Mouse (Mus musculus) stomach, embryonic 15.5 days (tissue): ENCODE measurements around the gene Eef2. TPM values are rescaled to one million over a fixed set of nuclear protein-coding genes. Genes with fewer than 3 reads are reported as not detected.
A peak's percentile ranks its signal among the peaks of the same experiment; 100 is the strongest.
"Not testable (repeated sequence)": the region's sequence is repeated elsewhere in the genome, so short reads cannot be mapped to it uniquely, and the experiment has no call there.

Source experiments
- ATAC-seq: fragments of 200-750 bp; cut with Nextera tagmentation; 2 replicates; pipeline ENCODE4 v1.8.0; 2017; ENCODE audit warnings: low read depth, moderate number of reproducible peaks, moderate TSS enrichment; ENCODE audit not compliant: insufficient read depth, low FRiP score
- H3K27ac ChIP-seq: fragments of 300-500 bp; sonication (generic); 2 replicates; pipeline ENCODE4 v1.5.1; 2015; ENCODE audit warnings: mild to moderate bottlenecking, inconsistent platforms
- H3K27me3 ChIP-seq: fragments of 300-500 bp; sonication (generic); replicated peaks from 2 replicates; pipeline ENCODE4 v1.6.1; 2015; ENCODE audit warnings: inconsistent platforms
- H3K36me3 ChIP-seq: fragments of 300-500 bp; sonication (generic); 2 replicates; pipeline ENCODE4 v1.6.1; 2015; ENCODE audit warnings: inconsistent platforms
- H3K4me1 ChIP-seq: fragments of 300-500 bp; sonication (generic); 2 replicates; pipeline ENCODE4 v1.6.1; 2015; ENCODE audit warnings: inconsistent platforms
- H3K4me2 ChIP-seq: fragments of 300-500 bp; sonication (generic); 2 replicates; pipeline ENCODE4 v1.6.1; 2015; ENCODE audit warnings: mild to moderate bottlenecking, inconsistent platforms
- H3K4me3 ChIP-seq: fragments of 300-500 bp; sonication (generic); replicated peaks from 2 replicates; pipeline ENCODE4 v1.5.1; 2015; ENCODE audit warnings: inconsistent platforms
- H3K9ac ChIP-seq: fragments of 300-500 bp; sonication (generic); 2 replicates; pipeline ENCODE4 v1.6.1; 2015; ENCODE audit warnings: inconsistent platforms
- H3K9me3 ChIP-seq: fragments of 300-500 bp; sonication (generic); 2 replicates; pipeline ENCODE4 v1.6.1; 2016; ENCODE audit warnings: inconsistent platforms
- WGBS: fragments of 180-500 bp; shearing (Covaris S2); methylation state at CpG from one replicate; pipeline ENCODE4 v1.1.7; 2015; 5-methylcytosine and 5-hydroxymethylcytosine counted together
- polyA plus RNA-seq: library from polyadenylated mRNA; unstranded; fragments of >200 nt; fragmentation: Nextera tagmentation; extraction: Ambion mirVana; gene quantifications from 2 replicates; pipeline ENCODE4 v1.2.1, GENCODE M21; 2015

Eef2 gene
- polyA plus RNA-seq, 1 experiment from 2014 or later, result 517 TPM

GRCm38 (mm10) chr10:81216810-81217209, 40.4 kb downstream of the Eef2 start:
- ATAC-seq, result no peak
- no peak overlapping the region for H3K4me3 ChIP-seq
- no peaks in the 10 kb centered on the region for H3K36me3 ChIP-seq
- H3K9me3 ChIP-seq, result no peaks in the 10 kb centered on the region
- WGBS, result 85% methylated on average over 6 of the region's 6 CpGs
- no peak overlapping the region for H3K9ac ChIP-seq
- no peaks in the 10 kb centered on the region for H3K27me3 ChIP-seq
- H3K27ac ChIP-seq, result no peak overlapping the region
- no peak overlapping the region for H3K4me2 ChIP-seq
- H3K4me1 ChIP-seq, result no peaks in the 10 kb centered on the region

- H3K4me2 ChIP-seq, H3K36me3 ChIP-seq, H3K9me3 ChIP-seq, H3K4me1 ChIP-seq, H3K27ac ChIP-seq, ATAC-seq, H3K4me3 ChIP-seq, H3K9ac ChIP-seq, H3K27me3 ChIP-seq: not testable (repeated sequence)
- WGBS, result 7% methylated on average over 1 of the region's 1 CpGs
Measured at GRCm38 (mm10) chr10:81217267-81217666, 40.8 kb downstream of the Eef2 start.

- 35% methylated on average over 7 of the region's 7 CpGs for WGBS
- Histone ChIP-seq H3K4me3 (no peak overlapping the region), H3K36me3 (no peaks in the 10 kb centered on the region), H3K27me3 (no peaks in the 10 kb centered on the region), H3K9ac (no peak overlapping the region), H3K4me2 (no peak overlapping the region), H3K4me1 (no peaks in the 10 kb centered on the region), H3K9me3 (no peaks in the 10 kb centered on the region), H3K27ac (no peak overlapping the region)
- no peak for ATAC-seq
Measured at GRCm38 (mm10) chr10:81217964-81218363, 41.5 kb downstream of the Eef2 start.

- no peak overlapping the region for H3K4me3 ChIP-seq
- no peaks in the 10 kb centered on the region for H3K36me3 ChIP-seq
- no peaks in the 10 kb centered on the region for H3K4me1 ChIP-seq
- H3K27me3 ChIP-seq, result no peaks in the 10 kb centered on the region
- H3K27ac ChIP-seq, result no peak overlapping the region
- no peak overlapping the region for H3K9ac ChIP-seq
- WGBS, result 78% methylated on average over 5 of the region's 5 CpGs
- ATAC-seq, result peak; percentile 71; the same call in 1 of the 2 replicates
- no peak overlapping the region for H3K4me2 ChIP-seq
- no peaks in the 10 kb centered on the region for H3K9me3 ChIP-seq
Measured at GRCm38 (mm10) chr10:81221402-81222015, 45.1 kb downstream of the Eef2 start.

- H3K4me3 ChIP-seq, H3K9me3 ChIP-seq, H3K27me3 ChIP-seq, H3K27ac ChIP-seq, H3K4me2 ChIP-seq, H3K36me3 ChIP-seq, H3K4me1 ChIP-seq, H3K9ac ChIP-seq, ATAC-seq: not testable (repeated sequence)
- whole genome bisulfite sequencing, result 52% methylated on average over 2 of the region's 2 CpGs
Measured at GRCm38 (mm10) chr10:81223731-81224130, 47.3 kb downstream of the Eef2 start.

- H3K4me3 ChIP-seq, result 0 out of 2 replicates have a peak overlapping the region, but pooled peaks have one; percentile 11
- 13% methylated on average over 20 of the region's 20 CpGs for WGBS
- H3K9me3 ChIP-seq, result no peaks in the 10 kb centered on the region
- H3K4me2 ChIP-seq, result 0 out of 2 replicates have a peak overlapping the region, but pooled peaks have one; percentile 2
- no peak overlapping the region for H3K9ac ChIP-seq
- no peak for ATAC-seq
- peaks cover 31% of the 10 kb centered on the region for H3K27me3 ChIP-seq
- H3K36me3 ChIP-seq, result no peaks in the 10 kb centered on the region
- peaks cover 10% of the 10 kb centered on the region for H3K4me1 ChIP-seq
- no peak overlapping the region for H3K27ac ChIP-seq
Measured at GRCm38 (mm10) chr10:81229735-81230437, 53.5 kb downstream of the Eef2 start.

GRCm38 (mm10) chr10:81230438-81231332, 54.3 kb downstream of the Eef2 start, which contains the start of gene Atcay:
Gene Atcay, minus strand, starts transcription at chr10:81230833.
- WGBS, result 12% methylated on average over 27 of the region's 27 CpGs
- Histone ChIP-seq H3K36me3 (no peaks in the 10 kb centered on the region), H3K9me3 (no peaks in the 10 kb centered on the region), H3K4me3 (0 out of 2 replicates have a peak within 1 kb of the TSS, but pooled peaks have one; percentile 11), H3K27ac (no peak within 1 kb of the TSS), H3K27me3 (peaks cover 31% of the 10 kb centered on the region), H3K9ac (no peak within 1 kb of the TSS), H3K4me1 (peaks cover 10% of the 10 kb centered on the region), H3K4me2 (peak within 1 kb of the TSS; percentile 35)
- ATAC-seq, result no peak

GRCm38 (mm10) chr10:81231436-81231835, 55.0 kb downstream of the Eef2 start:
- Histone ChIP-seq H3K36me3 (no peaks in the 10 kb centered on the region), H3K27me3 (peaks cover 31% of the 10 kb centered on the region), H3K4me2 (no peak overlapping the region), H3K27ac (no peak overlapping the region), H3K9ac (no peak overlapping the region), H3K4me3 (no peak overlapping the region), H3K9me3 (no peaks in the 10 kb centered on the region), H3K4me1 (peaks cover 10% of the 10 kb centered on the region)
- no peak for ATAC-seq
- WGBS, result 56% methylated on average over 7 of the region's 7 CpGs

Other genes with a start within 250 kb of the Eef2 start
- gene Gadd45b, start 246.6 kb upstream of the Eef2 start, polyA plus RNA-seq, result 33.6 TPM in 2 replicates
- 4.8 and 4.9 TPM in 2 replicates for gene Gng7, start 161.7 kb upstream of the Eef2 start, polyA plus RNA-seq
- gene Diras1, start 151.0 kb upstream of the Eef2 start, polyA plus RNA-seq, result 0.73 and 1.1 TPM in 2 replicates
- gene Slc39a3, start 139.2 kb upstream of the Eef2 start, polyA plus RNA-seq, result 17.7 and 17.9 TPM in 2 replicates
- 159 and 163 TPM in 2 replicates for gene Sgta, start 116.5 kb upstream of the Eef2 start, polyA plus RNA-seq
- 56.9 and 57.9 TPM in 2 replicates for gene Thop1, start 106.6 kb upstream of the Eef2 start, polyA plus RNA-seq
- 10.6 and 11.4 TPM in 2 replicates for gene Creb3l3, start 77.8 kb upstream of the Eef2 start, polyA plus RNA-seq
- gene Map2k2, start 70.7 kb upstream of the Eef2 start, polyA plus RNA-seq, result 159 and 181 TPM in 2 replicates
- 56.2 and 60.1 TPM in 2 replicates for gene Zbtb7a, start 41.4 kb upstream of the Eef2 start, polyA plus RNA-seq
- gene Pias4, start 8.7 kb upstream of the Eef2 start, polyA plus RNA-seq, result 41.8 and 44.9 TPM in 2 replicates
- 61.9 and 65.4 TPM in 2 replicates for gene Dapk3, start 6.4 kb downstream of the Eef2 start, polyA plus RNA-seq
- 0.10 TPM in 1 of 2 replicates, not detected in the other for gene 4930442H23Rik, start 7.2 kb downstream of the Eef2 start, polyA plus RNA-seq
- gene Nmrk2, start 25.4 kb downstream of the Eef2 start, polyA plus RNA-seq, result 0.18 and 0.26 TPM in 2 replicates
- gene Atcay, start 54.2 kb downstream of the Eef2 start, polyA plus RNA-seq, result 1.6 and 1.9 TPM in 2 replicates
- gene Zfr2, start 56.5 kb downstream of the Eef2 start, polyA plus RNA-seq, result 8.8 and 10.4 TPM in 2 replicates
- gene Matk, start 76.3 kb downstream of the Eef2 start, polyA plus RNA-seq, result 3.4 and 3.8 TPM in 2 replicates
- gene Mrpl54, start 90.3 kb downstream of the Eef2 start, polyA plus RNA-seq, result 217 and 233 TPM in 2 replicates
- gene Apba3, start 90.3 kb downstream of the Eef2 start, polyA plus RNA-seq, result 54.4 and 58.1 TPM in 2 replicates
- 32.6 and 38.7 TPM in 2 replicates for gene Tjp3, start 115.0 kb downstream of the Eef2 start, polyA plus RNA-seq
- gene Pip5k1c, start 116.3 kb downstream of the Eef2 start, polyA plus RNA-seq, result 43.1 and 47.6 TPM in 2 replicates
- gene Cactin, start 144.5 kb downstream of the Eef2 start, polyA plus RNA-seq, result 40.5 and 40.9 TPM in 2 replicates
- 23.5 and 25.3 TPM in 2 replicates for gene Tbxa2r, start 152.1 kb downstream of the Eef2 start, polyA plus RNA-seq
- 0.04 and 0.12 TPM in 2 replicates for gene Gipc3, start 166.6 kb downstream of the Eef2 start, polyA plus RNA-seq
- gene Hmg20b, start 173.8 kb downstream of the Eef2 start, polyA plus RNA-seq, result 78.8 and 79.1 TPM in 2 replicates
- 12.8 and 13.6 TPM in 2 replicates for gene Mfsd12, start 180.9 kb downstream of the Eef2 start, polyA plus RNA-seq
- 1.2 and 1.5 TPM in 2 replicates for gene 4930404N11Rik, start 189.2 kb downstream of the Eef2 start, polyA plus RNA-seq
- gene Fzr1, start 201.9 kb downstream of the Eef2 start, polyA plus RNA-seq, result 88.5 and 90.5 TPM in 2 replicates
- gene Dohh, start 207.8 kb downstream of the Eef2 start, polyA plus RNA-seq, result 78.9 and 80.4 TPM in 2 replicates
- gene Gm48551, start 207.8 kb downstream of the Eef2 start, polyA plus RNA-seq, result 2.9 and 3.3 TPM in 2 replicates
- gene Gm48552, start 212.4 kb downstream of the Eef2 start, polyA plus RNA-seq, result 0.41 and 1.4 TPM in 2 replicates
- 59.5 and 77.5 TPM in 2 replicates for gene Smim24, start 216.4 kb downstream of the Eef2 start, polyA plus RNA-seq